Mouse (Mus musculus) stomach, embryonic 16.5 days (tissue): ENCODE measurements around the gene Gm20518. TPM values are rescaled to one million over a fixed set of nuclear protein-coding genes. Genes with fewer than 3 reads are reported as not detected.

Experiments used
- ATAC-seq: fragments of 200-750 bp; cut with Nextera tagmentation; 2 replicates; pipeline ENCODE4 v1.8.0; 2017; ENCODE audit warnings: moderate number of reproducible peaks, moderate TSS enrichment; ENCODE audit not compliant: insufficient read depth, low FRiP score
- H3K27ac ChIP-seq: fragments of 300-500 bp; sonication (generic); 2 replicates; pipeline ENCODE4 v1.5.1; 2014; ENCODE audit warnings: low read length
- H3K27me3 ChIP-seq: fragments of 300-500 bp; sonication (generic); 2 replicates; pipeline ENCODE4 v1.6.1; 2014; ENCODE audit warnings: low read length, control low read depth, mixed read lengths; ENCODE audit not compliant: control insufficient read depth, insufficient read depth
- H3K36me3 ChIP-seq: fragments of 300-500 bp; sonication (generic); 2 replicates; pipeline ENCODE4 v1.6.1; 2014; ENCODE audit warnings: low read length; ENCODE audit not compliant: control insufficient read depth, insufficient read depth
- H3K4me1 ChIP-seq: fragments of 300-500 bp; sonication (generic); 2 replicates; pipeline ENCODE4 v1.6.1; 2014; ENCODE audit warnings: low read length, control low read depth, mixed read lengths; ENCODE audit not compliant: control insufficient read depth, insufficient read depth
- H3K4me2 ChIP-seq: fragments of 300-500 bp; sonication (generic); 2 replicates; pipeline ENCODE4 v1.6.1; 2014; ENCODE audit warnings: low read depth, low read length, mixed read lengths
- H3K4me3 ChIP-seq: fragments of 300-500 bp; sonication (generic); replicated peaks from 2 replicates; pipeline ENCODE4 v1.5.1; 2014; ENCODE audit warnings: mild to moderate bottlenecking, low read length
- H3K9ac ChIP-seq: fragments of 300-500 bp; sonication (generic); 2 replicates; pipeline ENCODE4 v1.6.1; 2014; ENCODE audit warnings: low read length
- H3K9me3 ChIP-seq: fragments of 300-500 bp; sonication (generic); replicated peaks from 2 replicates; pipeline ENCODE4 v1.6.1; 2016; ENCODE audit warnings: low read length, control low read depth; ENCODE audit not compliant: control insufficient read depth
- WGBS: fragments of 180-500 bp; shearing (Covaris S2); extraction: QIAGEN DNeasy Blood & Tissue Kit; methylation state at CpG from one replicate; pipeline ENCODE4 v1.1.7; 2014; 5-methylcytosine and 5-hydroxymethylcytosine counted together
- polyA plus RNA-seq: library from polyadenylated mRNA; unstranded; fragments of >200 nt; fragmentation: Nextera tagmentation; extraction: Ambion mirVana; gene quantifications from 2 replicates; pipeline ENCODE4 v1.2.1, GENCODE M21; 2015

Gene Gm20518
- polyA plus RNA-seq, 1 experiment from 2014 or later: 0.32 TPM

GRCm38 (mm10) chr16:17882196-17882595 is 9.3 kb downstream of the Gm20518 start:
- no peaks in the 10 kb centered on the region for H3K9me3 ChIP-seq
- H3K9ac ChIP-seq: no peak overlapping the region
- peaks cover 18% of the 10 kb centered on the region; the same call in 1 of the 2 replicates for H3K4me1 ChIP-seq
- no peak overlapping the region for H3K4me3 ChIP-seq
- no peak overlapping the region for H3K4me2 ChIP-seq
- peak overlapping the region; percentile 21; the same call in 1 of the 2 replicates for H3K27ac ChIP-seq
- H3K36me3 ChIP-seq: 0 out of 2 replicates have a peak, but pooled peaks cover 3% of the 10 kb centered on the region
- ATAC-seq: no peak
- no peaks in the 10 kb centered on the region for H3K27me3 ChIP-seq

DNA sequence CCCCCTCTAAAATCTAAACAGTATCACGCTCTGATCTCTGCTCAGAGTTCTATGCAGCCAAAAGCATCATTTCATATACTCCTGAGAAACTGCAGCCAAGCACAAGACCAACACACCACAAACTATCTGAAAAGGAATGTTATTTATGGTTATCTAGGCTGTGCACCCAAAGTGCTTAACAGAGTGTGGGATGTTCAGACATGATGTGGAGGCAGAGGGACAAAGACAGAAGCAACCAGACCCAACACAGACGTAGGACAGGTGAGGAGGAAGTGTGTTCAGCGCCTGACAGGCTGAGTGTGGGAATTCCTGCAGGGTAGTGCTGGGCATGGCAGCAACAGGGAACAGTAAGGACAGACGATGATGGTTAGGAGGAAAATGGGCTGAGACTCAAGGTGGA is 11.9 kb downstream of the Gm20518 start:
- Histone ChIP-seq H3K36me3 (0 out of 2 replicates have a peak, but pooled peaks cover 3% of the 10 kb centered on the region), H3K27me3 (no peaks in the 10 kb centered on the region), H3K9ac (no peak overlapping the region), H3K4me2 (no peak overlapping the region), H3K27ac (no peak overlapping the region), H3K4me3 (no peak overlapping the region), H3K9me3 (no peaks in the 10 kb centered on the region), H3K4me1 (peaks cover 22% of the 10 kb centered on the region)
- WGBS: 85% methylated on average over 4 of the region's 4 CpGs
- ATAC-seq: no peak

DNA sequence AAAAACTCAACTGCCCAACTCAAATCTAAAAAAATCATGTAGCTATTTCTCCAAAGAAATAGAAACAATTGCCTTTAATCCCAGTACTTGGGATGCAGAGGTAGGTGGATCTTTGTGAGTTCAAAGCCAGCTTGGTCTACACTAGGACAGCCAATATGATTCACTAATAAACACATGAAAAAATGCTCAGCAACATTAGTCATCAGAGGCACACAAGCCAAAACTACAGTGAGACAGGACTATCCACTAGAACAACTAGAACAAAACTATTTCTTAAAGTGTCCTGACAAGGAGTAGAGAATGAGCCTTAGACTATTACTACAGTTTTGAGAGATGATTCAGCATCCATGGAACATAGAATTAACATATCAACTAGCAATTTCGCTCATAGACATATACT is 15.4 kb downstream of the Gm20518 start:
- Histone ChIP-seq H3K4me1 (peaks cover 4% of the 10 kb centered on the region; the same call in 1 of the 2 replicates), H3K9ac (no peak overlapping the region), H3K4me2 (no peak overlapping the region), H3K27ac (no peak overlapping the region), H3K4me3 (no peak overlapping the region), H3K27me3 (no peaks in the 10 kb centered on the region), H3K9me3 (no peaks in the 10 kb centered on the region), H3K36me3 (0 out of 2 replicates have a peak, but pooled peaks cover 3% of the 10 kb centered on the region)
- 87% methylated on average over 1 of the region's 1 CpGs for WGBS
- no peak for ATAC-seq

- no peak overlapping the region for H3K4me3 ChIP-seq
- no peak overlapping the region for H3K27ac ChIP-seq
- 71% methylated on average over 4 of the region's 4 CpGs for WGBS
- no peak overlapping the region for H3K4me2 ChIP-seq
- H3K27me3 ChIP-seq: no peaks in the 10 kb centered on the region
- 0 out of 2 replicates have a peak, but pooled peaks cover 3% of the 10 kb centered on the region for H3K36me3 ChIP-seq
- H3K9ac ChIP-seq: no peak overlapping the region
- ATAC-seq: no peak
- peaks cover 4% of the 10 kb centered on the region; the same call in 1 of the 2 replicates for H3K4me1 ChIP-seq
- H3K9me3 ChIP-seq: no peaks in the 10 kb centered on the region
Observed at GRCm38 (mm10) chr16:17875174-17875573, 16.3 kb downstream of the Gm20518 start.

GRCm38 (mm10) chr16:17872995-17873394 is 18.5 kb downstream of the Gm20518 start:
- Histone ChIP-seq H3K36me3 (no peaks in the 10 kb centered on the region), H3K27me3 (no peaks in the 10 kb centered on the region), H3K9me3 (no peaks in the 10 kb centered on the region), H3K4me3 (no peak overlapping the region), H3K4me1 (peaks cover 4% of the 10 kb centered on the region; the same call in 1 of the 2 replicates), H3K4me2 (no peak overlapping the region), H3K9ac (no peak overlapping the region), H3K27ac (no peak overlapping the region)
- ATAC-seq: no peak
- 50% methylated on average over 4 of the region's 4 CpGs for WGBS

DNA sequence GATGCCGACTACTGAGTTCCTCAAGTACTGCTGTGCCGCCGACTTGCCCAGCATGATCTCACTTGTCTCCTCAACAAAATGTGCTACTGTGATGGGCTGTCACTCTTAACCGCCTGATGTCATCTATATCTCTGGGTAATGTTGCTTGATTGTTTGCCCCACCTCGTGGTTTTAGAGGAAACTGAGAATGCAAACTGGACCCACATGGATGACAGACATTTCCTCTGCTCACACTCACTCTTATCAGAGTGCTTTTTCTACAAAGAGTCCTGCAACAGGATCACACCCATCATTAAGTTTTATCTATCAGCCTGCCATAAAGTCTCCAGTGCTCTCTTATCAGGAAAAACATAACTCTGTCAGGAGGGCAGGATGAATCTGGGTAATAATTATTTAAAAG is 20.2 kb downstream of the Gm20518 start:
- H3K4me3 ChIP-seq: no peak overlapping the region
- ATAC-seq: no peak
- no peaks in the 10 kb centered on the region for H3K36me3 ChIP-seq
- no peak overlapping the region for H3K9ac ChIP-seq
- H3K9me3 ChIP-seq: no peaks in the 10 kb centered on the region
- H3K4me1 ChIP-seq: peaks cover 4% of the 10 kb centered on the region; the same call in 1 of the 2 replicates
- no peaks in the 10 kb centered on the region for H3K27me3 ChIP-seq
- H3K27ac ChIP-seq: no peak overlapping the region
- no peak overlapping the region for H3K4me2 ChIP-seq
- WGBS: 80% methylated on average over 5 of the region's 5 CpGs

GRCm38 (mm10) chr16:17865770-17866169 is 25.7 kb downstream of the Gm20518 start:
- peak; percentile 87 for ATAC-seq
- 63% methylated on average over 6 of the region's 6 CpGs for WGBS
- Histone ChIP-seq H3K9ac (no peak overlapping the region), H3K4me1 (peaks cover 3% of the 10 kb centered on the region; the same call in 1 of the 2 replicates), H3K4me3 (no peak overlapping the region), H3K27me3 (no peaks in the 10 kb centered on the region), H3K27ac (peak overlapping the region; percentile 42; the same call in 1 of the 2 replicates), H3K36me3 (no peaks in the 10 kb centered on the region), H3K4me2 (no peak overlapping the region), H3K9me3 (no peaks in the 10 kb centered on the region)

DNA sequence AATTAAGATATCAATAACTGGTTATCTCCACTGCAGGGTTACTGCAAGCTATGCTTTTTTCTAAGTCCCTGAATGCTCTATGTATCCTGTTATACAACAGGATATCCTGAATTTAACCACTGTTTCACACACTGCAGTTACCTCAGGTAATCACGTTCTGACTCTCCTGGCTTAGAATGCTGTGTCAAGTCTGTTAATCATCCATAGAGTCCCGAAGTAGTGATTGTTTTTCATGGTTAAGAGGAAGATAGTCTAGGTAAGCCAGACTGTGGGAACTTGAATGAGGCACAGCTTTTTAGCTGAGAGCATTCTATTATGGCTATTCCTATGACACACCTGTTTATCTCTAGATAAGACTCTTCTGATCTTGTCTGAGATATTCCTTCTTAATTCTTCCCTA is 26.2 kb downstream of the Gm20518 start:
- no peaks in the 10 kb centered on the region for H3K36me3 ChIP-seq
- no peak overlapping the region for H3K4me2 ChIP-seq
- no peak overlapping the region for H3K9ac ChIP-seq
- no peaks in the 10 kb centered on the region for H3K27me3 ChIP-seq
- no peak overlapping the region for H3K27ac ChIP-seq
- H3K4me3 ChIP-seq: no peak overlapping the region
- H3K4me1 ChIP-seq: peaks cover 3% of the 10 kb centered on the region; the same call in 1 of the 2 replicates
- H3K9me3 ChIP-seq: no peaks in the 10 kb centered on the region
- 69% methylated on average over 2 of the region's 2 CpGs for WGBS
- ATAC-seq: no peak

DNA sequence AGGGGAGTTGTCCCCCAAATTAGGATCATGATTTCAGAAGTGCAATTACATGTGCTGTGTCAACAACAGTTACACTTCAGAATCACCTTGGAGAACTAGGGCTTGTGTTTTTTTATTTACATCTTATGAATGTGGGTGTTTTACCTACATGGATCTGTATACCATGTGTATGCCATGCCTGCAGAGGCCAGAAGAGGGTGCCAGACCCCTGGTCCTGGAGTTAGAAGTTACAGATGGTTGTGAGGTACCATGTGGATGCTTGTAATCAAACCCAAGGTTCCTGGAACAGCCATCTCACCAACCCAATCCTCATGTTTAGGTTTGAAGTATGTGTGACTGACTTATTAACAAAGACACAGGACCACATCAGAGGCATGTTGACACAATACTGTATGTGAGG is 32.9 kb downstream of the Gm20518 start:
- no peak for ATAC-seq
- Histone ChIP-seq H3K27me3 (no peaks in the 10 kb centered on the region), H3K4me3 (no peak overlapping the region), H3K4me2 (no peak overlapping the region), H3K9me3 (no peaks in the 10 kb centered on the region), H3K36me3 (peaks cover 34% of the 10 kb centered on the region), H3K27ac (no peak overlapping the region), H3K4me1 (no peaks in the 10 kb centered on the region), H3K9ac (no peak overlapping the region)
